Mouse (Mus musculus): ENCODE data around the gene Lsp1. TPM values are rescaled to one million over a fixed set of nuclear protein-coding genes. Genes with fewer than 3 reads are reported as not detected.

Gene Lsp1
- polyA plus RNA-seq, 1 experiment from 2014 or later, result 36.9 TPM

- no peak overlapping the region for H3K4me3 ChIP-seq
- H3K36me3 ChIP-seq, result peaks cover 15% of the 10 kb centered on the region
- WGBS, result 30% methylated on average over 6 of the region's 6 CpGs
- H3K4me1 ChIP-seq, result peaks cover 82% of the 10 kb centered on the region
- no peak for DNase-seq (ENCODE audit: low spot score)
- no peaks in the 10 kb centered on the region for H3K9me3 ChIP-seq
- H3K27me3 ChIP-seq (ENCODE audit: insufficient read depth, poor library complexity, severe bottlenecking), result no peaks in the 10 kb centered on the region
- H3K27ac ChIP-seq, result peak overlapping the region; percentile 94
Observed at GRCm38 (mm10) chr7:142538766-142539165, 78.2 kb downstream of the Lsp1 start.

- WGBS, result 53% methylated on average over 8 of the region's 8 CpGs
- peaks cover 73% of the 10 kb centered on the region for H3K4me1 ChIP-seq
Observed at GRCm38 (mm10) chr7:142539828-142540227, 79.2 kb downstream of the Lsp1 start.

GRCm38 (mm10) chr7:142542771-142543303 lies 82.2 kb downstream of the Lsp1 start:
- 8% methylated on average over 11 of the region's 11 CpGs for WGBS
- H3K4me3 ChIP-seq, result peak overlapping the region; percentile 33
- no peaks in the 10 kb centered on the region for H3K27me3 ChIP-seq (ENCODE audit: insufficient read depth, poor library complexity, severe bottlenecking)
- peak overlapping the region; percentile 94 for H3K27ac ChIP-seq
- H3K9me3 ChIP-seq, result no peaks in the 10 kb centered on the region
- H3K36me3 ChIP-seq, result peaks cover 4% of the 10 kb centered on the region; the same call in 1 of the 2 replicates
- no peak for DNase-seq (ENCODE audit: low spot score)
- H3K4me1 ChIP-seq, result peaks cover 85% of the 10 kb centered on the region

More at GRCm38 (mm10) chr7:142539828-142540227, 79.2 kb downstream of the Lsp1 start:
- Histone ChIP-seq H3K36me3 (peaks cover 15% of the 10 kb centered on the region), H3K4me3 (no peak overlapping the region), H3K9me3 (no peaks in the 10 kb centered on the region), H3K27me3 (ENCODE audit: insufficient read depth, poor library complexity, severe bottlenecking) (no peaks in the 10 kb centered on the region), H3K27ac (peak overlapping the region; percentile 94)
- no peak for DNase-seq (ENCODE audit: low spot score)

Other genes starting within 250 kb of the Lsp1 start
- gene Gm7579, start 248.9 kb upstream of the Lsp1 start, polyA plus RNA-seq (2016; fragmentation: Nextera tagmentation; extraction: Ambion mirVana), result not detected in 2 replicates
- gene Krtap5-5, start 230.8 kb upstream of the Lsp1 start, polyA plus RNA-seq (2016; fragmentation: Nextera tagmentation; extraction: Ambion mirVana), result not detected in 2 replicates
- not detected in 2 replicates for gene Gm40460, start 219.7 kb upstream of the Lsp1 start, polyA plus RNA-seq (2016; fragmentation: Nextera tagmentation; extraction: Ambion mirVana)
- gene Gm2431, start 202.5 kb upstream of the Lsp1 start, polyA plus RNA-seq (2016; fragmentation: Nextera tagmentation; extraction: Ambion mirVana), result not detected in 2 replicates
- gene Gm4559, start 186.4 kb upstream of the Lsp1 start, polyA plus RNA-seq (2016; fragmentation: Nextera tagmentation; extraction: Ambion mirVana), result not detected in 2 replicates
- gene Krtap5-1, start 163.7 kb upstream of the Lsp1 start, polyA plus RNA-seq (2016; fragmentation: Nextera tagmentation; extraction: Ambion mirVana), result not detected in 2 replicates
- gene Krtap5-4, start 157.3 kb upstream of the Lsp1 start, polyA plus RNA-seq (2016; fragmentation: Nextera tagmentation; extraction: Ambion mirVana), result 0.34 TPM in 1 of 2 replicates, not detected in the other
- gene Ifitm10, start 87.1 kb upstream of the Lsp1 start, polyA plus RNA-seq (2016; fragmentation: Nextera tagmentation; extraction: Ambion mirVana), result 7.7 and 12.5 TPM in 2 replicates
- 0.55 and 0.92 TPM in 2 replicates for gene Gm49369, start 78.1 kb upstream of the Lsp1 start, polyA plus RNA-seq (2016; fragmentation: Nextera tagmentation; extraction: Ambion mirVana)
- 293 and 402 TPM in 2 replicates for gene Ctsd, start 72.8 kb upstream of the Lsp1 start, polyA plus RNA-seq (2016; fragmentation: Nextera tagmentation; extraction: Ambion mirVana)
- gene Syt8, start 26.0 kb upstream of the Lsp1 start, polyA plus RNA-seq (2016; fragmentation: Nextera tagmentation; extraction: Ambion mirVana), result 0.38 and 1.3 TPM in 2 replicates
- gene Tnni2, start 19.0 kb upstream of the Lsp1 start, polyA plus RNA-seq (2016; fragmentation: Nextera tagmentation; extraction: Ambion mirVana), result 51.9 and 56.4 TPM in 2 replicates
- 9.5 and 10.4 TPM in 2 replicates for gene Tnnt3, start 38.0 kb downstream of the Lsp1 start, polyA plus RNA-seq (2016; fragmentation: Nextera tagmentation; extraction: Ambion mirVana)
- gene Mrpl23, start 71.9 kb downstream of the Lsp1 start, polyA plus RNA-seq (2016; fragmentation: Nextera tagmentation; extraction: Ambion mirVana), result 17.1 and 25.1 TPM in 2 replicates
- 962 and 991 TPM in 2 replicates for gene Igf2, start 206.0 kb downstream of the Lsp1 start, polyA plus RNA-seq (2016; fragmentation: Nextera tagmentation; extraction: Ambion mirVana)
- gene Gm49394, start 209.1 kb downstream of the Lsp1 start, polyA plus RNA-seq (2016; fragmentation: Nextera tagmentation; extraction: Ambion mirVana), result 0.17 and 0.34 TPM in 2 replicates

All from heart, embryonic 10.5 days (tissue).